Mouse (Mus musculus): Measurements from ENCODE around the gene Vgll4. TPM values are rescaled to one million over a fixed set of nuclear protein-coding genes. Genes with fewer than 3 reads are reported as not detected.
A peak's percentile ranks its signal among the peaks of the same experiment; 100 is the strongest.

Gene Vgll4
- total and polyA plus RNA-seq, 3 experiments, result 34.6 to 73.7 (median 37.3) TPM

DNA sequence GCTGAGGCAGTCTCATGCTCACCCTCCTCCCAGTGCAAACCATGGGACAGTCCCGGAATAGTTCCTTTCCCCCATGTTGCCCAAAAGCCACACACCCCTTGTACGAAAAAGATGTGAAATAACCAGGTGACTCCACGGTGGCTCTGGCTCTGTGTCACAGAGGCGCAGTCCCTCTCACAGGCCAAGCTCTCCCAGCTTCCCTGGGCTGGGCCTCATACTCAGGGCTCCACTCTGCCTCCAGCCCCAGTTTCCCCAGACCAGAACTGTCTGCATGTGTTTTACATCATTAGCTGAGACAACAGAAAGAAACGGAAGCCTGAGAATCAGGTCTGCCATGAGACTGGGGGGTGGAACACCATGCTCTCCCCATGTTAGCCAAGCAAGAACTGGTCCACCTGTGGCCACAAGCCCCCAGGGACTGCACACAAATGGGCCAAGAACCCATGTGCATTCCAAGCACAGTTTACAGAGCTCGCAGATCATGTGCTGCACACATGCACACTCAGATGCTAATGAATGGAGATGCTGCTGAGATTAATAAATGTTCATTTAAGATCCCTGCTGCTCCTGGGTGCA, 100.2 kb downstream of the Vgll4 start (continued):
- no peak; the same call in 1 of the 2 replicates for TF ChIP-seq RAD21 (IDR thresholded peaks at IDR 0.05; ENCODE audit: low read depth, low read length)
- TF ChIP-seq UBTF (IDR thresholded peaks at IDR 0.05; ENCODE audit: low read depth, low read length), result peak; percentile 74
- TF ChIP-seq USF1 (IDR thresholded peaks at IDR 0.05; ENCODE audit: low read depth, low read length), result no peak; the same call in 1 of the 2 replicates
- TF ChIP-seq SMC3 (IDR thresholded peaks at IDR 0.05; ENCODE audit: low read depth, low read length), result peak; percentile 18; the same call in 1 of the 2 replicates
- peak; percentile 95 for TF ChIP-seq TCF12 (IDR thresholded peaks at IDR 0.05; ENCODE audit: low read depth, low read length)
- peak; percentile 80 for TF ChIP-seq CHD2 (IDR thresholded peaks at IDR 0.05; ENCODE audit: low read length)
- TF ChIP-seq NELFE (IDR thresholded peaks at IDR 0.05; ENCODE audit: low read depth, low read length), result 0 out of 2 replicates have a peak, but pooled peaks have one; percentile 36
- no peak; the same call in 1 of the 2 replicates for TF ChIP-seq POLR2A (IDR thresholded peaks at IDR 0.05; ENCODE audit: low read depth, low read length)
- peak; percentile 30; the same call in 1 of the 2 replicates for TF ChIP-seq JUN (IDR thresholded peaks at IDR 0.05; ENCODE audit: insufficient read depth, low read depth, low read length)
- peak; percentile 53; the same call in 1 of the 2 replicates for TF ChIP-seq ELF1 (IDR thresholded peaks at IDR 0.05; ENCODE audit: low read depth, low read length)
- TF ChIP-seq E2F4 (IDR thresholded peaks at IDR 0.05; ENCODE audit: insufficient replicate concordance, low read depth, low read length), result no peak
- TF ChIP-seq CTCF (conservative IDR thresholded peaks at IDR 0.05 in 1 of 2, IDR thresholded peaks at IDR 0.05 in 1 of 2; ENCODE audit: low read depth in 2 of 2, low read length in 2 of 2), result peak in 1 of 2 experiments; percentile 44; a peak in 2 of 4 replicates

DNA sequence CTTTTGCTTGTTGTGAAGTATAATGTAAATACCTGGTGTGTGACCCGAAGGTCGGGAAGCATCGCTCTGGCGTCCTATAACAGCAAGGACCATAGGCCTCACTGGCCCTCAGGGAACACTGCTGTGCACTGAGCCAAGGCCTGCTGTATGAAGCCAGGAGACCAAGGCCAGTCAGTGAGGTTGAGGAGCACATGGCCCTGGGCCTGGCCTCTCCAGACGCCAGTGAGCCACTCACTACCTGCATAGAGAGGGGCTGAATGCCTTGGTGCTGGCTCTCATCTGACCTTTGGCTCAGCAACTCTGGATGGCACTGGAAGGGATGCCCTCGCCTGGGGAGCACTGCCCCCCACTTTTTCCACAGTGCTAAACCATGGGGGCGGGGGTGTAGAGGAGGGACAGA, 101.1 kb downstream of the Vgll4 start:
- H3K79me2 ChIP-seq (replicated peaks; ENCODE audit: control insufficient read depth, extremely low read depth, insufficient read depth, poor library complexity, severe bottlenecking), result peaks cover 62% of the 10 kb centered on the region
- H3K4me3 ChIP-seq (replicated peaks in 1 of 3; ENCODE audit: low read depth in 2 of 3, low read length in 2 of 3, poor library complexity in 1 of 3), result peak overlapping the region in 2 of 3 experiments; percentile 5 to 44
- peak overlapping the region; percentile 95 for H3K27ac ChIP-seq (ENCODE audit: insufficient read depth, low read depth)
- in situ Hi-C loops (cut with MboI; ENCODE audit: low pct_ligation_motif_present, low pct_unique_long_range_greater_than_20kb, low sequenced_read_pairs) (no loop called here), dilution Hi-C loops (cut with MboI; ENCODE audit: extremely low pct_ligation_motif_present, extremely low pct_unique_long_range_greater_than_20kb, low sequenced_read_pairs) (no loop called here)
- H3K4me1 ChIP-seq (ENCODE audit: control insufficient read depth in 1 of 2, insufficient read depth in 2 of 2), result peaks cover 58 to 95% of the 10 kb centered on the region in 2 experiments
- no peak for DNase-seq (ENCODE audit: extremely low read depth)
- peak overlapping the region; percentile 70 for H3K4me2 ChIP-seq (ENCODE audit: insufficient read depth, low read depth, poor library complexity, severe bottlenecking)
- H3K9me3 ChIP-seq (replicated peaks; ENCODE audit: low read length), result peaks cover 3% of the 10 kb centered on the region
- no peaks in the 10 kb centered on the region for H3K27me3 ChIP-seq (replicated peaks)
- H3K36me3 ChIP-seq (replicated peaks in 1 of 2; ENCODE audit: control insufficient read depth in 1 of 2, insufficient read depth in 1 of 2, low read length in 1 of 2), result peaks cover 20 to 76% of the 10 kb centered on the region in 2 experiments
- 0 out of 2 replicates have a peak, but pooled peaks have one; percentile 56 for TF ChIP-seq UBTF (IDR thresholded peaks at IDR 0.05; ENCODE audit: low read depth, low read length)
- TF ChIP-seq MAX (IDR thresholded peaks at IDR 0.05; ENCODE audit: low read length), result 0 out of 2 replicates have a peak, but pooled peaks have one; percentile 19
- no peak for TF ChIP-seq ETS1 (conservative IDR thresholded peaks at IDR 0.05; ENCODE audit: low read depth, low read length)
- H3K9ac ChIP-seq (ENCODE audit: insufficient read depth, low read depth), result peak overlapping the region; percentile 17; the same call in 1 of the 2 replicates

DNA sequence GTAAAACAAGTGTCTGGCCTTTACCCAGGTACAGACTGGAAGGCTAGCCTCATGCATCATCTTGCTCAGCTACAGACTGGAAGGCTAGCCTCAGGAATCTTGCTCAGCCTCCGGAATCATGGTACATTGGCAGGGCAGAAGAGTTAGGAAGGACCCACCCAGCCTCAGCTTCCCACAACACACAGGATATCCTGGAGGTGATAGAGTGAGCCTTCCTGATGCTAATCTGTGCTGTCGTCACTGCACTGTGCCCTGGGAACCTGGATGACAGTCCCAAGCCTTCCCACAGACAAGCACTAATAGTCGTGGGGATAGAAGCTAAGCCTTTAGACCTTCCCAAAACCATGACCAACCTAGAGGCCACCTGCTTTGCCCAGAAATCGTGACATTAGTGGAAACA, 103.2 kb downstream of the Vgll4 start:
- no peak overlapping the region for H3K4me3 ChIP-seq (replicated peaks in 1 of 3; ENCODE audit: low read depth in 2 of 3, low read length in 2 of 3, poor library complexity in 1 of 3)
- H3K36me3 ChIP-seq (replicated peaks in 1 of 2; ENCODE audit: control insufficient read depth in 1 of 2, insufficient read depth in 1 of 2, low read length in 1 of 2), result peaks cover 33 to 79% of the 10 kb centered on the region in 2 experiments
- peaks cover 62 to 98% of the 10 kb centered on the region in 2 experiments for H3K4me1 ChIP-seq (ENCODE audit: control insufficient read depth in 1 of 2, insufficient read depth in 2 of 2)
- TF ChIP-seq TBP (conservative IDR thresholded peaks at IDR 0.05; ENCODE audit: low read depth, low read length), result no peak
- TF ChIP-seq SIN3A (IDR thresholded peaks at IDR 0.05; ENCODE audit: low read length), result no peak
- no peak for TF ChIP-seq E2F4 (IDR thresholded peaks at IDR 0.05; ENCODE audit: insufficient replicate concordance, low read depth, low read length)
- no peak for TF ChIP-seq MEF2A (IDR thresholded peaks at IDR 0.05; ENCODE audit: borderline replicate concordance, low read depth, low read length)
- TF ChIP-seq MAZ (IDR thresholded peaks at IDR 0.05; ENCODE audit: low read depth, low read length), result no peak
- TF ChIP-seq SMC3 (IDR thresholded peaks at IDR 0.05; ENCODE audit: low read depth, low read length), result no peak
- no peak for TF ChIP-seq ELF1 (IDR thresholded peaks at IDR 0.05; ENCODE audit: low read depth, low read length)
- no peak for TF ChIP-seq ZKSCAN1 (IDR thresholded peaks at IDR 0.05; ENCODE audit: borderline replicate concordance, low read depth, low read length)
- no peak for TF ChIP-seq USF1 (IDR thresholded peaks at IDR 0.05; ENCODE audit: low read depth, low read length)
- TF ChIP-seq ETS1 (conservative IDR thresholded peaks at IDR 0.05; ENCODE audit: low read depth, low read length), result no peak
- TF ChIP-seq PAX5 (IDR thresholded peaks at IDR 0.05; ENCODE audit: low read length), result no peak
- no peak for TF ChIP-seq UBTF (IDR thresholded peaks at IDR 0.05; ENCODE audit: low read depth, low read length)
- no peak for TF ChIP-seq JUND (conservative IDR thresholded peaks at IDR 0.05; ENCODE audit: low read depth, low read length)
- no peak for TF ChIP-seq NRF1 (IDR thresholded peaks at IDR 0.05; ENCODE audit: low read depth, low read length)
- TF ChIP-seq ZNF384 (IDR thresholded peaks at IDR 0.05; ENCODE audit: low read depth, low read length), result no peak
- TF ChIP-seq CTCF (conservative IDR thresholded peaks at IDR 0.05 in 1 of 2, IDR thresholded peaks at IDR 0.05 in 1 of 2; ENCODE audit: low read depth in 2 of 2, low read length in 2 of 2), result no peak
- no peak for TF ChIP-seq USF2 (conservative IDR thresholded peaks at IDR 0.05; ENCODE audit: low read depth, low read length)
- no peak for TF ChIP-seq HCFC1 (IDR thresholded peaks at IDR 0.05; ENCODE audit: low read depth, low read length)
- no peak for DNase-seq (ENCODE audit: extremely low read depth)
- H3K9me3 ChIP-seq (replicated peaks; ENCODE audit: low read length), result peaks cover 3% of the 10 kb centered on the region
- H3K79me2 ChIP-seq (replicated peaks; ENCODE audit: control insufficient read depth, extremely low read depth, insufficient read depth, poor library complexity, severe bottlenecking), result peaks cover 42% of the 10 kb centered on the region
- H3K4me2 ChIP-seq (ENCODE audit: insufficient read depth, low read depth, poor library complexity, severe bottlenecking), result no peak overlapping the region
- H3K27ac ChIP-seq (ENCODE audit: insufficient read depth, low read depth), result no peak overlapping the region
- in situ Hi-C loops (cut with MboI; ENCODE audit: low pct_ligation_motif_present, low pct_unique_long_range_greater_than_20kb, low sequenced_read_pairs) (no loop called here), dilution Hi-C loops (cut with MboI; ENCODE audit: extremely low pct_ligation_motif_present, extremely low pct_unique_long_range_greater_than_20kb, low sequenced_read_pairs) (no loop called here)
- no peaks in the 10 kb centered on the region for H3K27me3 ChIP-seq (replicated peaks)
- no peak overlapping the region for H3K9ac ChIP-seq (ENCODE audit: insufficient read depth, low read depth)

Data from CH12.LX (cell line).